Mouse (Mus musculus) midbrain, embryonic 10.5 days (tissue): ENCODE data around the gene Far2. TPM values are rescaled to one million over a fixed set of nuclear protein-coding genes. Genes with fewer than 3 reads are reported as not detected.
"Not testable (repeated sequence)": the region's sequence is repeated elsewhere in the genome, so short reads cannot be mapped to it uniquely, and the experiment has no call there.

Experiments
- DNase-seq: peaks from one replicate; pipeline ENCODE4 v3.0.0-alpha.2; 2017; ENCODE audit warnings: low spot score
- H3K27ac ChIP-seq: fragments of 300-500 bp; sonication (generic); replicated peaks from 2 replicates; pipeline ENCODE4 v1.5.1; 2016; ENCODE audit warnings: mild to moderate bottlenecking
- H3K27me3 ChIP-seq: fragments of 300-500 bp; sonication (generic); 2 replicates; pipeline ENCODE4 v1.6.1; 2016; ENCODE audit warnings: low read depth, mild to moderate bottlenecking; ENCODE audit not compliant: poor library complexity, severe bottlenecking
- H3K36me3 ChIP-seq: fragments of 300-500 bp; sonication (generic); 2 replicates; pipeline ENCODE4 v1.6.1; 2016; ENCODE audit warnings: mild to moderate bottlenecking, moderate library complexity
- H3K4me1 ChIP-seq: fragments of 300-500 bp; sonication (generic); 2 replicates; pipeline ENCODE4 v1.6.1; 2016
- H3K4me3 ChIP-seq: fragments of 300-500 bp; sonication (generic); 2 replicates; pipeline ENCODE4 v1.5.1; 2016; ENCODE audit warnings: mild to moderate bottlenecking, moderate library complexity
- H3K9me3 ChIP-seq: fragments of 300-500 bp; sonication (generic); replicated peaks from 2 replicates; pipeline ENCODE4 v1.6.1; 2016; ENCODE audit warnings: mild to moderate bottlenecking
- WGBS: fragments of 180-500 bp; shearing (Covaris S2); methylation state at CpG from one replicate; pipeline ENCODE4 v1.1.7; 2016; 5-methylcytosine and 5-hydroxymethylcytosine counted together
- polyA plus RNA-seq: library from polyadenylated mRNA; unstranded; fragments of >200 nt; fragmentation: Nextera tagmentation; extraction: Ambion mirVana; gene quantifications from 2 replicates; pipeline ENCODE4 v1.2.1, GENCODE M21; 2016

The Far2 gene
- polyA plus RNA-seq, 1 experiment from 2014 or later = 1.9 TPM

DNA sequence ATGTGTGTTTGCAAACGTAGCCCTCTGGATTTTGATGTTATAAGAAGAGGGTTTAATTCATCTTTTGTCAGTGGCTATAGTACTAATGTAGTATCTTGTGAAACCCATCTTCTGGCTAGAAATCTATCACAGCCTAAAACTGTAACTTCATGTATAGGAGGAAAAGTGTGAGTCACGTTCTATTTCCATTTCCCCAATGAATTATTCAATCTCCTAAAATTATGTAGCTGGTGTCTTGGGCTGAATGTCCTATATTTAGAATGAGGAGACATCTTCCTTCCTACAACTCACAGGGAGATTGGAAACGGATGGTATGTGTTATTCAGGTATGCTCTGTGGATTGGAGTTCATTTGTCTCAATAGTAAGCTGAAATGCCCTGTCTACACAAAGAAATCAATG is 50.0 kb downstream of the Far2 start:
- Histone ChIP-seq H3K4me3 (no peak overlapping the region), H3K27ac (no peak overlapping the region), H3K9me3 (no peaks in the 10 kb centered on the region), H3K36me3 (no peaks in the 10 kb centered on the region), H3K4me1 (no peaks in the 10 kb centered on the region), H3K27me3 (no peaks in the 10 kb centered on the region)
- WGBS = 81% methylated on average over 3 of the region's 3 CpGs
- DNase-seq = no peak

GRCm38 (mm10) chr6:148101977-148102376 is 54.9 kb downstream of the Far2 start:
- H3K9me3 ChIP-seq = no peaks in the 10 kb centered on the region
- H3K27ac ChIP-seq = no peak overlapping the region
- 93% methylated on average over 3 of the region's 3 CpGs for WGBS
- H3K4me3 ChIP-seq = no peak overlapping the region
- no peaks in the 10 kb centered on the region for H3K36me3 ChIP-seq
- no peaks in the 10 kb centered on the region for H3K27me3 ChIP-seq
- no peaks in the 10 kb centered on the region for H3K4me1 ChIP-seq
- DNase-seq = no peak

DNA sequence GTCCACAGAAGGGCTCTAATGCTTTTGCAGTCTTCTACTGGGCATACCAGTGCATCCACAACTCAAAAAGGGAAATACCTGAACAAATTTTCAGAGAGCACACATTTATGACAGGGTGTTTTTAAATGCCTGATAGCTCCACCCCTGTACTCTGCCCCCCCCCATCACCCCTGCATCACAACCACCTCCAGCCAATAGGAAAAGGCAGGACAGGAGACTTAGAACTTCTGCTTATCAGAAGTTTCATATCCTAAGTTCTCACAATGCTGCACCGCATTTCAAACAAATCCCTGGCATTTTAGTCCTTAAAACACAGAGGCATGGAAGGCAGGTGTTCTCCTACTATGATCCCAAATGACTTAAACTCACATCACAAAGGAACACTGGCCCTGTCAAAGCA is 55.4 kb downstream of the Far2 start:
- Histone ChIP-seq H3K4me3 (no peak overlapping the region), H3K36me3 (no peaks in the 10 kb centered on the region), H3K4me1 (no peaks in the 10 kb centered on the region), H3K27ac (no peak overlapping the region), H3K9me3 (no peaks in the 10 kb centered on the region), H3K27me3 (no peaks in the 10 kb centered on the region)
- DNase-seq = no peak
- 91% methylated on average over 1 of the region's 1 CpGs for WGBS

GRCm38 (mm10) chr6:148104212-148104611 is 57.2 kb downstream of the Far2 start:
- H3K27ac ChIP-seq = no peak overlapping the region
- H3K4me1 ChIP-seq = no peaks in the 10 kb centered on the region
- H3K9me3 ChIP-seq = no peaks in the 10 kb centered on the region
- no peaks in the 10 kb centered on the region for H3K27me3 ChIP-seq
- peak; percentile 19 for DNase-seq
- WGBS = 33% methylated on average over 9 of the region's 9 CpGs
- no peak overlapping the region for H3K4me3 ChIP-seq
- H3K36me3 ChIP-seq = no peaks in the 10 kb centered on the region

- H3K27ac ChIP-seq = no peak overlapping the region
- DNase-seq = no peak
- H3K9me3 ChIP-seq = no peaks in the 10 kb centered on the region
- 82% methylated on average over 9 of the region's 9 CpGs for WGBS
- H3K36me3 ChIP-seq = no peaks in the 10 kb centered on the region
- no peak overlapping the region for H3K4me3 ChIP-seq
- H3K4me1 ChIP-seq = no peaks in the 10 kb centered on the region
- no peaks in the 10 kb centered on the region for H3K27me3 ChIP-seq
Observed at GRCm38 (mm10) chr6:148105722-148106268, 58.7 kb downstream of the Far2 start.

GRCm38 (mm10) chr6:148108741-148109472 is 61.8 kb downstream of the Far2 start:
- H3K36me3 ChIP-seq = no peaks in the 10 kb centered on the region
- WGBS = 71% methylated on average over 8 of the region's 8 CpGs

GRCm38 (mm10) chr6:148110996-148111633 is 64.1 kb downstream of the Far2 start:
- H3K27ac ChIP-seq = no peak overlapping the region
- H3K9me3 ChIP-seq = no peaks in the 10 kb centered on the region
- H3K36me3 ChIP-seq = no peaks in the 10 kb centered on the region
- H3K4me3 ChIP-seq = no peak overlapping the region
- no peaks in the 10 kb centered on the region for H3K27me3 ChIP-seq
- 85% methylated on average over 2 of the region's 2 CpGs for WGBS
- DNase-seq = no peak
- no peaks in the 10 kb centered on the region for H3K4me1 ChIP-seq

More at GRCm38 (mm10) chr6:148108741-148109472, 61.8 kb downstream of the Far2 start:
- Histone ChIP-seq H3K4me1 (no peaks in the 10 kb centered on the region), H3K27ac (no peak overlapping the region), H3K27me3 (no peaks in the 10 kb centered on the region), H3K4me3 (no peak overlapping the region), H3K9me3 (no peaks in the 10 kb centered on the region)
- no peak for DNase-seq

- H3K27me3 ChIP-seq = no peaks in the 10 kb centered on the region
- 83% methylated on average over 5 of the region's 5 CpGs for WGBS
- no peak overlapping the region for H3K4me3 ChIP-seq
- no peaks in the 10 kb centered on the region for H3K9me3 ChIP-seq
- DNase-seq = no peak
- no peaks in the 10 kb centered on the region for H3K4me1 ChIP-seq
- H3K36me3 ChIP-seq = no peaks in the 10 kb centered on the region
- H3K27ac ChIP-seq = no peak overlapping the region
Observed at GRCm38 (mm10) chr6:148116371-148116770, 69.3 kb downstream of the Far2 start.

GRCm38 (mm10) chr6:148116907-148117306 is 69.8 kb downstream of the Far2 start:
- H3K27me3 ChIP-seq = no peaks in the 10 kb centered on the region
- H3K27ac ChIP-seq = no peak overlapping the region
- H3K9me3 ChIP-seq = no peaks in the 10 kb centered on the region
- H3K4me1 ChIP-seq = no peaks in the 10 kb centered on the region
- DNase-seq = no peak
- no peak overlapping the region for H3K4me3 ChIP-seq
- H3K36me3 ChIP-seq = no peaks in the 10 kb centered on the region
- WGBS = 94% methylated on average over 3 of the region's 3 CpGs

- H3K9me3 ChIP-seq = no peaks in the 10 kb centered on the region
- H3K27me3 ChIP-seq = no peaks in the 10 kb centered on the region
- 80% methylated on average over 1 of the region's 1 CpGs for WGBS
- H3K4me3 ChIP-seq = no peak overlapping the region
- H3K27ac ChIP-seq = no peak overlapping the region
- H3K36me3 ChIP-seq = no peaks in the 10 kb centered on the region
- H3K4me1 ChIP-seq = no peaks in the 10 kb centered on the region
- no peak for DNase-seq
Observed at GRCm38 (mm10) chr6:148117696-148118095, 70.6 kb downstream of the Far2 start.

DNA sequence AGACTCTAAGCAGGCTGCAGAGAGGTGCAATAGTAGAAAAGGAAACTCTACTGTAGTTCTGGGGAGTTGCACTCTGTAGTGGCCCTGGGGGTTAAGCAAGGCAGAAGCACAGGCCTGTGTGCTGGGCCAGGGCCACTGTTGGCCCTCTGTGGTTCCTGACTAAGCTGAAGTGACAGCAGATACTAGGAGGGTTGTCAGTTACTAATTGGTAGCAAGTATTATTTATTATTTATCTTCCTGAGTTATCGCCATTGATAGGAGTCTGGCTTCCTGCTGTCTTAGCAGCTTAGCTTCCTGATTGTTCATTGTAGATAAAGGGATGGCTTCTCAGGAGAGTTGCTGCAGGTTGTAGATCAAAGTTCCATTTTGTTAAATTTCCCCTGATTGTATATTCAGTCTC is 73.6 kb downstream of the Far2 start:
- DNase-seq = no peak
- Histone ChIP-seq H3K27ac (no peak overlapping the region), H3K27me3 (no peaks in the 10 kb centered on the region), H3K4me1 (no peaks in the 10 kb centered on the region), H3K9me3 (no peaks in the 10 kb centered on the region), H3K4me3 (no peak overlapping the region), H3K36me3 (no peaks in the 10 kb centered on the region)
- 84% methylated on average over 1 of the region's 1 CpGs for WGBS

GRCm38 (mm10) chr6:148126851-148127250 is 79.8 kb downstream of the Far2 start:
- not testable (repeated sequence) for H3K4me1 ChIP-seq, H3K36me3 ChIP-seq, DNase-seq, H3K27me3 ChIP-seq, H3K4me3 ChIP-seq, H3K9me3 ChIP-seq, H3K27ac ChIP-seq
- 87% methylated on average over 10 of the region's 10 CpGs for WGBS

DNA sequence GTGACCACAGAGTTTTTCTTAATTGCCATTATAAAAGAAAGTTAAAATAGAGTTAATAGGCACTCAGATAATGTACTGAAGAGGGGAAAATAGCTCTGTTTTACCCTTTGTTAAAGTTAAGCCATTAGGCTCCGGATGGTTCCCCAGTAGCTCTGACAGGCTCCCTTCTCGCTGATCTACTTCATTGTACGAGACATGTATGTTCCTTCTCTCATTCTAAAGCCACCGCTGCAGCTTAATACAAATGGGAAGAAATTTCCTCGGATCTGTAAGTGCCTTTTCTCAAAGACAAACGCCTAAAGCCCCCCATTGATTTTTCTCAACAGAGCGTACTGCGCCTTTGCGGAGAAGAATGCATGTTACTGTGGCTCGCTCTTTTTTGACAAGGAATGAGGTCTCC is 85.3 kb downstream of the Far2 start:
- H3K4me3 ChIP-seq = no peak overlapping the region
- no peak overlapping the region for H3K27ac ChIP-seq
- 47% methylated on average over 10 of the region's 10 CpGs for WGBS
- H3K36me3 ChIP-seq = no peaks in the 10 kb centered on the region
- H3K9me3 ChIP-seq = no peaks in the 10 kb centered on the region
- peaks cover 13% of the 10 kb centered on the region for H3K4me1 ChIP-seq
- no peak for DNase-seq
- no peaks in the 10 kb centered on the region for H3K27me3 ChIP-seq
